Mouse (Mus musculus): ENCODE measurements around the gene Nrp2. TPM values are rescaled to one million over a fixed set of nuclear protein-coding genes. Genes with fewer than 3 reads are reported as not detected.
A peak's percentile ranks its signal among the peaks of the same experiment; 100 is the strongest.

Gene Nrp2
- polyA plus RNA-seq, 1 experiment from 2014 or later, result 43.8 TPM

GRCm38 (mm10) chr1:62823549-62824195 is 120.6 kb downstream of the Nrp2 start:
- Histone ChIP-seq H3K4me2 (replicated peaks) (no peak overlapping the region), H3K4me3 (no peak overlapping the region), H3K36me3 (no peaks in the 10 kb centered on the region), H3K9me3 (replicated peaks) (no peaks in the 10 kb centered on the region), H3K27ac (no peak overlapping the region), H3K4me1 (peaks cover 10% of the 10 kb centered on the region; the same call in 1 of the 2 replicates), H3K9ac (no peak overlapping the region), H3K27me3 (no peaks in the 10 kb centered on the region)
- 80% methylated on average over 6 of the region's 6 CpGs for WGBS
- no peak for ATAC-seq (ENCODE audit: low FRiP score)

GRCm38 (mm10) chr1:62825822-62826765 is 123.0 kb downstream of the Nrp2 start:
- no peak overlapping the region for H3K27ac ChIP-seq
- H3K27me3 ChIP-seq, result no peaks in the 10 kb centered on the region
- no peak overlapping the region for H3K9ac ChIP-seq
- H3K4me2 ChIP-seq (replicated peaks), result no peak overlapping the region
- 84% methylated on average over 17 of the region's 17 CpGs for WGBS
- no peak for ATAC-seq (ENCODE audit: low FRiP score)
- H3K4me3 ChIP-seq, result no peak overlapping the region
- H3K36me3 ChIP-seq, result no peaks in the 10 kb centered on the region
- no peaks in the 10 kb centered on the region for H3K9me3 ChIP-seq (replicated peaks)
- peaks cover 10% of the 10 kb centered on the region; the same call in 1 of the 2 replicates for H3K4me1 ChIP-seq

- Histone ChIP-seq H3K4me2 (replicated peaks) (no peak overlapping the region), H3K9ac (no peak overlapping the region), H3K36me3 (no peaks in the 10 kb centered on the region), H3K27ac (no peak overlapping the region), H3K27me3 (no peaks in the 10 kb centered on the region), H3K4me1 (peaks cover 10% of the 10 kb centered on the region; the same call in 1 of the 2 replicates), H3K4me3 (no peak overlapping the region), H3K9me3 (replicated peaks) (no peaks in the 10 kb centered on the region)
- ATAC-seq (ENCODE audit: low FRiP score), result no peak
- 52% methylated on average over 10 of the region's 10 CpGs for WGBS
Measured at GRCm38 (mm10) chr1:62827316-62827715, 124.2 kb downstream of the Nrp2 start.

GRCm38 (mm10) chr1:62828156-62828555 is 125.1 kb downstream of the Nrp2 start:
- no peak for ATAC-seq (ENCODE audit: low FRiP score)

DNA sequence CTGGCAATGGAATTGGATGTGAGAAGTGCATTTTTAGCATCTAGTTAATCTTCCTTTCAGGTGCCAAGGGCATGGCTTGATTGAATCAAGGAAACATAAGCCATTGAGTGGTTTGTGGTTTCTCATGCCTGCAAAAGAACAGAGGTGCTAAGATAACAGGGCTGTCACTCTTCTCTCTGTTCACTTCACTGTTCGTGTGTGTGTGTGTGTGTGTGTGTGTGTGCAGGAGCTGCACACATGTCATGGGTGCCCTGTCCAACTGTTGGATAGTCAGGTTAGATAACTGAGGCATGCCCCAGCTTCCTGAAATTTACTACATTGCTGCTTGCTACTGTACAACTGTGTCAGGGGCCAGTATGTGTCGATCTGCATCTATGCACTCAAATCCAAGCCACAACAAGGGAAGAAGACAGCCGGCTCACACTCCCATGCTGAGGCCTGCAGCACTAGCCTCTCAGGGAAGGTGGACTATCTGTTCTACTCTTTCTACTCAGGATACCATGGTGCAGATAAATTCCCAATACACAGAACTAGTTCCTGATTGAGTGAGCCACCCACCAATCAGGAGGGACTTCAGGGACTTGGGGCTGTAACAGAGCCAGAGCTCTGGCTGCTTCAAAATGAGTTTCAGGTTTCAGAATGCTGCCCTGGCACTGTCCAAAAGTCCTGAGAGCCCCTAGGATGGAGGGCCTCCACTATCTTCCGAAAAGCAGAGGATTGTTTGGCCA is 126.8 kb downstream of the Nrp2 start:
- Histone ChIP-seq H3K27ac (no peak overlapping the region), H3K27me3 (no peaks in the 10 kb centered on the region), H3K4me3 (no peak overlapping the region), H3K4me2 (replicated peaks) (no peak overlapping the region), H3K36me3 (no peaks in the 10 kb centered on the region), H3K9me3 (replicated peaks) (0 out of 2 replicates have a peak, but pooled peaks cover 6% of the 10 kb centered on the region), H3K4me1 (peaks cover 10% of the 10 kb centered on the region; the same call in 1 of the 2 replicates), H3K9ac (no peak overlapping the region)
- WGBS, result 82% methylated on average over 4 of the region's 4 CpGs
- ATAC-seq (ENCODE audit: low FRiP score), result no peak

More at GRCm38 (mm10) chr1:62828156-62828555, 125.1 kb downstream of the Nrp2 start:
- Histone ChIP-seq H3K9me3 (replicated peaks) (no peaks in the 10 kb centered on the region), H3K36me3 (no peaks in the 10 kb centered on the region), H3K4me2 (replicated peaks) (no peak overlapping the region), H3K27me3 (no peaks in the 10 kb centered on the region), H3K4me3 (no peak overlapping the region), H3K9ac (no peak overlapping the region), H3K4me1 (peaks cover 10% of the 10 kb centered on the region; the same call in 1 of the 2 replicates), H3K27ac (no peak overlapping the region)
- WGBS, result 42% methylated on average over 4 of the region's 4 CpGs

DNA sequence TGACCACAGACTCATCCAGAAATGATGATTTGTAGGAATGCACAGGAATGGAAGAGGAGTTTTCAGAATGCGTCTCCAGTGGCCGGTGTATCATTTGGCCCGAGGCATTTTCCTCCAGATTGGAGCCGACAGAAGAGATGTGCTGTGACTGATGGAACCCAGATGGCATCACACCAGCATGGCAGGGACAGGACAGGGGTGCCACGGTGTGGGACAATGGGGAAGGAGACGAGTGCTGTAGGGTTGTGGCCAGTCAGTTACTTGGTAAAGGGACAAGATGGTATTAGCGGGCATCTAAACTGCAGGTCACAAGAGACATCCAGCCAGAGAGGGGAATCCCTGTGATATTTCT is 127.3 kb downstream of the Nrp2 start:
- no peaks in the 10 kb centered on the region for H3K36me3 ChIP-seq
- no peaks in the 10 kb centered on the region for H3K27me3 ChIP-seq
- H3K4me3 ChIP-seq, result no peak overlapping the region
- ATAC-seq (ENCODE audit: low FRiP score), result no peak
- no peak overlapping the region for H3K27ac ChIP-seq
- no peak overlapping the region for H3K9ac ChIP-seq
- peaks cover 10% of the 10 kb centered on the region; the same call in 1 of the 2 replicates for H3K4me1 ChIP-seq
- H3K9me3 ChIP-seq (replicated peaks), result 0 out of 2 replicates have a peak, but pooled peaks cover 6% of the 10 kb centered on the region
- H3K4me2 ChIP-seq (replicated peaks), result no peak overlapping the region
- WGBS, result 67% methylated on average over 7 of the region's 7 CpGs

DNA sequence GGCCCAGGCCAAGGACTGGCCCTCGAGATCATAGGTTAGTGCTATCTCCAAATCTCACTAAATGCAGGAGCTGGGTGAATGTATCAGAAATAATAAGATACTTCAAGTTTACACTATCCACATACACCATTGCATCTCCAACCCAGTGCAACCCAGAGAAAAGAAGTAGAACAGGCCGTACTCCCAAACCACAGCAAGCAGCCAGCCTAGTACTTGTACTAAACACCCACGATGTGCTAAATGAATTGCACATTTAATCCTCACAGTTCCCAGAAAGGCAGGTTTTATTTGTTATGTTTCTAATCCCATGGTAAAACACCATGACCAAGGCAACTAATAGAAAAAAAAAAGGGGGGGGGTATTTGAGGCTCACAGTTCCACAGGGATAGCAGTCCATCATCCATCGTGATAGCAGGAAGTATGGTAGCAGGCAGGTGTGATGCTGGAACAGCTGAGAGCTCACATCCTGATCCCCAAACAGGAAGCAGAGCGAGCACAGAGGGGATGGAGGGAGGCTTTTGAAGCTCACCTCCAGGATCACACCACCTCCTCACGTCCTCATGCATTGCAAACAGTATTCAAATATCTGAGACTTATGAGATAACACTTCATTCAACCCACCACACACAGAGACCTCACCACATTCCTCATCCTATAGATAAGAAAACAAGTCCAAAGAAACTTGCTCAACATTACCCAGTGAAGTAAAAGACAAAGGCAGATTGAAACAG is 128.8 kb downstream of the Nrp2 start:
- 67% methylated on average over 6 of the region's 6 CpGs for WGBS

GRCm38 (mm10) chr1:62833356-62833755 is 130.3 kb downstream of the Nrp2 start:
- Histone ChIP-seq H3K4me3 (no peak overlapping the region), H3K36me3 (no peaks in the 10 kb centered on the region), H3K9ac (no peak overlapping the region), H3K9me3 (replicated peaks) (0 out of 2 replicates have a peak, but pooled peaks cover 6% of the 10 kb centered on the region), H3K27ac (no peak overlapping the region), H3K27me3 (no peaks in the 10 kb centered on the region), H3K4me1 (peaks cover under 1% of the 10 kb centered on the region; the same call in 1 of the 2 replicates), H3K4me2 (replicated peaks) (no peak overlapping the region)
- WGBS, result 97% methylated on average over 1 of the region's 1 CpGs
- ATAC-seq (ENCODE audit: low FRiP score), result no peak

More for the DNA sequence above, 128.8 kb downstream of the Nrp2 start:
- H3K4me3 ChIP-seq, result no peak overlapping the region
- no peak overlapping the region for H3K27ac ChIP-seq
- no peak overlapping the region for H3K4me2 ChIP-seq (replicated peaks)
- no peaks in the 10 kb centered on the region for H3K36me3 ChIP-seq
- H3K9ac ChIP-seq, result no peak overlapping the region
- H3K4me1 ChIP-seq, result peaks cover 10% of the 10 kb centered on the region; the same call in 1 of the 2 replicates
- ATAC-seq (ENCODE audit: low FRiP score), result no peak
- H3K27me3 ChIP-seq, result no peaks in the 10 kb centered on the region
- 0 out of 2 replicates have a peak, but pooled peaks cover 6% of the 10 kb centered on the region for H3K9me3 ChIP-seq (replicated peaks)

DNA sequence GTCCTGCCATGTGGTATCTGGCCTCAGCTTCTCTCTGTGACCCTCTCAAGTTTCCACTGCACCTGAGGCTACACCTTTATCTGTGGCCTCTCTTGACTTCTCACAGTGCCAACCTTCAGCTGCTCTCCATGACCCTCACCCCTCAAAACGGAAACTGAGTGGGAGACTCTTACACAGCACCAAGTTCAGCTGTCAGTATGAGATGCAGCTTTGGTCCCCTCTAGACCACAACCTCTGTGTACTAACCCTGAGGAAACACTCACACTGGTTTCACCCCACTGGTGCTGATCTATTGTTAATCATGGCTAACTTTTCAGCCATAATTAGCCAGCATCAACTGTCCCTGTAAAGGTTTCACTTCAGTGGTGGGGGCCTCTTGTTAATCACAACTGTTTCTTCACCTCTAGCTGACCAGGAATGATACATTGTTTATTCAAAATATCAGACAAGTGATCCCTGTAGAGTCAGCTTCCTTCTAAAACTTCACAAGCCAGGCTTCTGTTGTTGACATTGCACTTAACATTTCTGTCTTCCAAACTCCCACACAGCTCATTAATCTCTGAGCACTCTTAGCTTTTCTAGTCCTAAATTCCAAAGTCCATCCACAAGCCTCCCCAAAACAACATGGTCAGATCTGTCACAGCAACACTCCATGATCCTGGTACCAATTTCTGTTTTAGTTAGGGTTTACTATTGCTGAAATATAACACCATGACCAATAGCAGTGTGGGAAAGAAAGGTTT is 131.5 kb downstream of the Nrp2 start:
- Histone ChIP-seq H3K9me3 (replicated peaks) (0 out of 2 replicates have a peak, but pooled peaks cover 6% of the 10 kb centered on the region), H3K4me3 (no peak overlapping the region), H3K27ac (no peak overlapping the region), H3K4me1 (no peaks in the 10 kb centered on the region), H3K9ac (no peak overlapping the region), H3K36me3 (no peaks in the 10 kb centered on the region), H3K27me3 (no peaks in the 10 kb centered on the region), H3K4me2 (replicated peaks) (no peak overlapping the region)
- ATAC-seq (ENCODE audit: low FRiP score), result no peak
- 82% methylated on average over 1 of the region's 1 CpGs for WGBS

DNA sequence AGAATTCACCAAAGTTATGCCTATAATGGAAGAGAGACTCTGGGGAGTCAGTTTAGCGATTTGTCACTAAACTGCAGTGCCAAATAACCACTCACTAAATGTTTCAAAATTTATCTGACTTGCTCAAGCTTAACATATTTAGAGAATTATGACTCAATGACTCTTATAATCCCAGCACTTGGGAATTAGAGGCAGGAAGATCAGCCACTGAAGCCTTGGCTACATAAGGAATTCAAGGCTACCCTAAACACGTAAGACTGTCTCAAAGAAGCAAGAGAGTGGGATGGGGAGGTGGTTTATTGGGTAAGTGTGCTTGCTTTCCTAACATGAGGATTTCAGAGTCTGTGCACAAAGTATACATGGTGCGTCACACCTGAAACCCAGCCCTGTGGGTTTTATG is 135.0 kb downstream of the Nrp2 start:
- no peaks in the 10 kb centered on the region for H3K36me3 ChIP-seq
- H3K9me3 ChIP-seq (replicated peaks), result 0 out of 2 replicates have a peak, but pooled peaks cover 6% of the 10 kb centered on the region
- no peak overlapping the region for H3K9ac ChIP-seq
- 92% methylated on average over 3 of the region's 3 CpGs for WGBS
- no peak for ATAC-seq (ENCODE audit: low FRiP score)
- no peak overlapping the region for H3K4me3 ChIP-seq
- H3K27me3 ChIP-seq, result no peaks in the 10 kb centered on the region
- no peak overlapping the region for H3K27ac ChIP-seq
- H3K4me1 ChIP-seq, result no peaks in the 10 kb centered on the region
- H3K4me2 ChIP-seq (replicated peaks), result no peak overlapping the region

DNA sequence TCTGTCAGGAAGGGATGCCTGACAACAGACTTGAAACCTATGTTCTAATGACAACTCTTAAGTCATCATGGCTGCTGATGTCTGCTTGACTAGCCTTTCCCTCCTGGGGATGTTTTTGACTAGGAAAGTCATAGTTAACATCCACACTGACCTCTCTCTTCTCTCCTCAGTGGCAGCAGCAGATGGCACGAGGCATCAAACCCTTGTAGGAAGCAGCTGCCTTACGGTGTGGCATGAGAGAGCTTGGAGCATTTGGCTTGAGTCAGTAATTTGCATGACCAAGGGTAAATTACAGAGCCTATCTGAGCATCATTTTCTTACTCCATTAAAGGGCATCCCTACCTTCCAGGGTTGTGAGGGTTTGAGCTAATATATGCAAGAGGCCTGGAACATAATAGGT is 135.5 kb downstream of the Nrp2 start:
- Histone ChIP-seq H3K36me3 (no peaks in the 10 kb centered on the region), H3K9ac (no peak overlapping the region), H3K4me1 (no peaks in the 10 kb centered on the region), H3K27me3 (no peaks in the 10 kb centered on the region), H3K27ac (no peak overlapping the region), H3K4me3 (no peak overlapping the region), H3K4me2 (replicated peaks) (no peak overlapping the region), H3K9me3 (replicated peaks) (0 out of 2 replicates have a peak, but pooled peaks cover 6% of the 10 kb centered on the region)
- WGBS, result 58% methylated on average over 2 of the region's 2 CpGs
- ATAC-seq (ENCODE audit: low FRiP score), result peak; percentile 43; the same call in 1 of the 2 replicates
